Mouse (Mus musculus): ENCODE data around the gene Etfa. TPM values are rescaled to one million over a fixed set of nuclear protein-coding genes. Genes with fewer than 3 reads are reported as not detected.

Gene Etfa
- total and polyA plus RNA-seq, 3 experiments = 95.3 to 566 (median 394) TPM

- peak; percentile 84 for DNase-seq
These were observed 486 bp downstream of the Etfa start for GRCm38 (mm10) chr9:55511521-55511993.

GRCm38 (mm10) chr9:55510651-55511235, 1.3 kb downstream of the Etfa start:
- DNase-seq = peak; percentile 49

GRCm38 (mm10) chr9:55509731-55510130, 2.3 kb downstream of the Etfa start:
- DNase-seq = no peak

GRCm38 (mm10) chr9:55508701-55509100, 3.3 kb downstream of the Etfa start:
- no peak for DNase-seq

GRCm38 (mm10) chr9:55507922-55508321, 4.1 kb downstream of the Etfa start:
- no peak for DNase-seq

DNA sequence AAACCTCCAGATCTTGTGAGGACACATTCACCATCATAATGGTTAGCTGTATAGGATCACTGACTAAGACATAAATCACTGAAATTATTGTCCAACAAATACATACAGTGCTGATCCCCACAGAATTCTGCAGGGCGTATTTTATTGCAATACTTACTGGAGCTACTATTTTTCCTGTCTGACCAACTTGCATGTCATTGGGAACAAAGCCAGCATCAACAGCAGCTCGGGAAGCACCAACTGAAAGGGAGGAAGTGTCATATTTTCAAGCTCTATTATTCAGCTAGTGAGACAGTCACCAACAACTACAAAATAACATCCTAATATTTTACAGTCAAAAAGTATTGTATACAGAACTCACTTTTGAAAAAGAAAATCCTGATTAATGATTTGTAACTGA, 29.9 kb downstream of the Etfa start:
- DNase-seq = peak; percentile 49

DNA sequence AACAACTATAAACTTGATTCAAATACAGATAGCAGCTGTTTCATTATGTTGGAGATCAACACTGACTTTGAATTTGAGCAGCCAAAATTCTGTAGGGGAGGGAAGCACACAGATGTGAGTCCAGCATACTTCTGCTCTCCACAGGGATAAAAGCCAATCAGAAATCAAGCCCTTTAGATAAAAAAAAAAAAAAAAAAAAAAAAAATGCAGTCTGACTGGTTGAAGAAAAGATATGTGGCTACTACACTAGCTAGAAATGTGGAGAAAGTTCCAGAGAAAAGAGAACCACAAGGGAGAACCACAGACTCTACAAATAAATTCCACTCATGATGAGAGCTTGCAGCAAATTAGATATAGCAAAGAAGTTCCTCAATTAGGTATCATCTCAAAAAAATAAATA, 33.3 kb downstream of the Etfa start:
- no peak for DNase-seq

DNA sequence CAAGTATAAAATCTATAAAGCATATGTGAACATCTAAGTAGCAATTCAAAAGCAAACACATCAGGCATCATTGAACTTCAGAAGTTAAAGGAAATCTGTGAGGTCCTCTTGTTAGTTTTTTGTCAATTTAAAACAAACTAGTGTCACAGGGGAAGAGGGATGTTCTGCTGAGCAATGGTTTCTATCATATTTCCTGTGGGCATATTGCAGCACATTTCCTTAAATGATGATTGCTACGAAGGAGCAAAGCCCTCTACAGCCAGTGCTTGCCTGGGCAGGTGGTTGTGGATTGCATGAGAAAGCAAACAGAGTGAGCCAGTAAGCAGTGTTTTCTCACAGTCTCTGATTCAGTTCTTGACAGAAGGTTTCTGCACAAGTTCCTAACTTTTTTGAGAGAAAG, 36.0 kb downstream of the Etfa start:
- no peak for DNase-seq

DNA sequence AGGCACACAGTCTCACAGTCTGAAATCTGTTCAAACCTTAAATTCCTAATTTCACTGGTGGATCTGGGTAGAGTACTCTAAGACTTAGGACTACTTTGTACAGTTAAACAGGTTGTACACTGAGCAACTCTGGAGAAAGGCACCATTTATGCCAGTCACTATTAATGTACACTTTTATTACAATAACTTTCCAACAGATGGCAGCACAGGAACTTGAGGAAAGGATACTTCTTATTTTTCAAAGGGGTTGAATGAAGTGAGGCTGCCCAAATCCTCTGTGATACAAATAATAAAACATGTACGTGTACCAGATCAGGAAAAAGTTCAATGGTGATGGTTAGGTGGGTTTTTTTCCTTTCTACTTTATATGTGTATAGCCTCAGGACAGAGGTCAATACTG, 43.6 kb downstream of the Etfa start:
- DNase-seq = no peak

GRCm38 (mm10) chr9:55453366-55453765, 58.7 kb downstream of the Etfa start:
- DNase-seq = no peak

DNA sequence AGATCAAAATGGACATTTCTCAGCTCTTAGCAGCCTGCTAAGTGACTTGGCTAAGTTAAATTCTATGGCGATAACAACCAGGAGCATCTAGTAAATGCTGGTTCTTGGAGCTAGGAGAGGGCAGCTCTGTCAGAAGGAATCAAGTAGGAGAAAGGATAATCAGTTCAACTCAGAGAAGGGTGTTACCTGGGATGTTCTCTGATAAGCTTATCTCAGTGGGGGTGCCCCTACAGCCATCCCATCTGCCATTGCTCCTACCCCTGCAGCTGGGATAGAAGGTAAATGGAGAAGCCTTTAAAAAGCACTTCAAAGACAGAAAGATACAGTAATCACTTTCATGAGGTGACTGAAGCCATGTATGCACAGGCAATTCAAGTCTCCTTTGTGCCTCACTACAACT, 59.1 kb downstream of the Etfa start:
- no peak for DNase-seq

- no peak for DNase-seq
These were observed 60.6 kb downstream of the Etfa start for GRCm38 (mm10) chr9:55451426-55451825.

GRCm38 (mm10) chr9:55450035-55450434, 62.0 kb downstream of the Etfa start:
- DNase-seq = no peak

GRCm38 (mm10) chr9:55449108-55449507, 62.9 kb downstream of the Etfa start:
- no peak for DNase-seq

DNA sequence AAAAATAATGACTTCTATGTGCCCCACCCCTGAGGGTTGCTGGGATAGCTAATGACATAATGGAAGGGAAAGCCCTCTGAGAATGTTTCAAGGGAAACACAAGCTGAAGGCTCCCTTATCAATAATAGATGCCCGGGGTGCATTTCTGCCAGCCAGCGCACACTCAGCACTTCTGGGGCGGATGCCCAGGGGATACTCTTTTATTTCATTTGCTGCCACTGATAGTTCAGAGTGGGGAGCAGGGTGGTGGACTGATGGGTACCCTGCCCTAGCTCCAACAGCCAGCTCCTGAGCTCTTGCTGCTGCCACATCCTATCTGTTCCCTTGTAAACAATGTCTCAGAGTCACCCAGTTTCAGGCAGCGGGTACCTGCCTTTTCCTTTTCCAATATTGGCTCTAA, 64.5 kb downstream of the Etfa start:
- no peak for DNase-seq

DNA sequence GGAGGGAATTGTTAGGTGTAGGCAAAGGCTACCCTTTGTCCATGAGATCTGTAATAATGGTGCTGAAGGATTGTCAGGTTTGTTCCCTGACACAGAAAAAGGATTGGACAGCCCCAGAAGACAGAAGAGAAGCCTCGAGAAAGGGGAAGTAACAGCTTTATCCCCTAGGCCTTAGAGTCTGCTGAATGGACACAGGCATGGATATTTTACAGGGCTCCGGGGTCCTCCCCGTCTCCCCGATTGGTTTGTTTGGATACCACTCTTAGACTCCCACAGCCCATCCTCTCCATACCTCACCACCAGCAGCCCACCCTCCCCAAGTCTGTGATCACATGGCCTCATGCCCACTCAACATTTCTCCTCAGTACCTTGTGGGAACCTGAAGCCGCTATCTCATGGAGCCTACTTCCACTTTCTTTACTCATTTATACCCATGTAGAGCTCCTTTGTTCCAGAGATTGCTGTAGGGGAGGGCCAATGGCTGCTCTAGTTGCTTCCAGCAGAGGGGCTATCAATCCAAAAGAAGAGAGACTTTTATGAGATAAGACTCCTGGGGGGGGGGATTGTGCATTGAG, 72.8 kb downstream of the Etfa start:
- no peak for DNase-seq

GRCm38 (mm10) chr9:55438433-55438832, 73.6 kb downstream of the Etfa start:
- peak; percentile 20 for DNase-seq

DNA sequence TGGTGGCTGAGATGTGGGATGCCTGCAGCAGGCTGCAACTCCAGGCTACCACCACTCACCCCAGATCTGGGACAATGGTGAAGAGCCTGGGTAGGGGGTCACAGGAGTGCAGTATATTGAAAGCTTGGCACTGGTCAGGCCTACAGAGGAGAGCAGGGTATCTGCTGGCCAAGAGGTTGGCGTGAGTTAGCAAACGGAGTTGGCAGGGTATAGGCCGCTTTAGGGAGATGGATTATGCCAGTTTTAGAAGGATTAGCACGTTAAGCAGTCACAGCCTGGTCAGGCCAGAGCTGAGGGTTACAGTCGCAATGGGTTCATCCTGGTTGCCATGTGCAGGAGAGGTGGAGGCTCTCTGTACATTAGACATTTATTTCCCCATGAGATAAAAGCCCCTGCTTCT, 78.2 kb downstream of the Etfa start:
- DNase-seq = no peak

- peak; percentile 58 for DNase-seq
These were observed 79.4 kb downstream of the Etfa start for GRCm38 (mm10) chr9:55432306-55433289.

- DNase-seq = peak; percentile 66
These were observed 81.9 kb downstream of the Etfa start for GRCm38 (mm10) chr9:55430133-55430532.

GRCm38 (mm10) chr9:55429242-55429975, 82.6 kb downstream of the Etfa start:
- DNase-seq = peak; percentile 75

DNA sequence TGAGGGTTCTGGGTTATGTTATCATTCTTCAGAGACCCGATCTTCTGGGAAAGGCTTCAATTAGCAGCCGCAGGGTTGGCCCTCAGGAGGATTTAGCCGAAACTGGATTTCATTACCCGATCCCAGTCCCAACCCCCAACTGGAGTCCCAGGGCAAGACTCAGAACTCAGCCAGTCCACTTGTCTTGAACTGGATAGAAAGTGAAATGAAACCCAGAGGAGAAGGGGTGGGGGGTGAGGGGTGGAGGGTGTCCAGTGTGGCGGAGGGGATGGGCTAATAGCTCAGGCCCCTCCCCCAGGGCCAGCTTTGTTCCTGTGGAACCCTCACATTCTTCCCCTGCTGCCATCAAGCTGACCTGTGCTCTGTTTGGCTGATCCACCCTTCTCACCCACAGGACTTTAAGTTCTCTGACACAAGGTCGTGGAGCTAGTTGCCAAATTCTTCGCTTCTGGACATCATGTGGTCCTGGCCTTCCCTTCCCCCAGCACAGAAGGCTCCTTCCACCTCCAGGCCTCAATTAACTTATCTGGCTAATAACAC, 86.7 kb downstream of the Etfa start:
- DNase-seq = peak; percentile 42
